Mouse (Mus musculus): ENCODE data around the gene Resf1. TPM values are rescaled to one million over a fixed set of nuclear protein-coding genes. Genes with fewer than 3 reads are reported as not detected.
A peak's percentile ranks its signal among the peaks of the same experiment; 100 is the strongest.
"Not testable (repeated sequence)": the region's sequence is repeated elsewhere in the genome, so short reads cannot be mapped to it uniquely, and the experiment has no call there.

Gene Resf1
- polyA plus RNA-seq (2014; fragmentation: Nextera tagmentation; extraction: Ambion mirVana) = 48.6 and 51.0 TPM in 2 replicates

GRCm38 (mm10) chr6:149308956-149309932 lies at the start of gene Resf1:
Resf1 (plus strand) TSS chr6:149309414.
- peak; percentile 92 for DNase-seq (ENCODE audit: low spot score)

GRCm38 (mm10) chr6:149260801-149261239 lies 48.4 kb upstream of the Resf1 start:
- 73% methylated on average over 3 of the region's 3 CpGs for WGBS
- H3K4me1 ChIP-seq (ENCODE audit: control insufficient read depth, insufficient read depth, low read length) = no peaks in the 10 kb centered on the region
- H3K36me3 ChIP-seq (replicated peaks; ENCODE audit: control insufficient read depth, insufficient read depth, low read depth, low read length) = no peaks in the 10 kb centered on the region
- ATAC-seq (replicated peaks; ENCODE audit: insufficient number of reproducible peaks, low FRiP score, low TSS enrichment, low read depth) (no peak), DNase-seq (ENCODE audit: low spot score) (no peak)
- H3K4me3 ChIP-seq (ENCODE audit: low read depth, low read length) = no peak overlapping the region
- H3K27me3 ChIP-seq (ENCODE audit: control insufficient read depth, insufficient read depth, low read length) = no peaks in the 10 kb centered on the region
- H3K4me2 ChIP-seq (ENCODE audit: low read depth, low read length) = no peak overlapping the region
- no peak overlapping the region for H3K9ac ChIP-seq (replicated peaks; ENCODE audit: low read length)
- no peak overlapping the region for H3K27ac ChIP-seq (replicated peaks; ENCODE audit: low read depth, low read length)
- no peaks in the 10 kb centered on the region for H3K9me3 ChIP-seq (replicated peaks; ENCODE audit: control insufficient read depth, low read length)

More at GRCm38 (mm10) chr6:149308956-149309932, at the start of gene Resf1:
- Histone ChIP-seq H3K27me3 (ENCODE audit: control insufficient read depth, insufficient read depth, low read length) (no peaks in the 10 kb centered on the region), H3K4me3 (ENCODE audit: low read depth, low read length) (peak within 1 kb of the TSS; percentile 77), H3K9ac (replicated peaks; ENCODE audit: low read length) (peak within 1 kb of the TSS; percentile 94), H3K36me3 (replicated peaks; ENCODE audit: control insufficient read depth, insufficient read depth, low read depth, low read length) (no peaks in the 10 kb centered on the region), H3K4me2 (ENCODE audit: low read depth, low read length) (peak within 1 kb of the TSS; percentile 41), H3K9me3 (replicated peaks; ENCODE audit: control insufficient read depth, low read length) (no peaks in the 10 kb centered on the region), H3K27ac (replicated peaks; ENCODE audit: low read depth, low read length) (peak within 1 kb of the TSS; percentile 97), H3K4me1 (ENCODE audit: control insufficient read depth, insufficient read depth, low read length) (no peaks in the 10 kb centered on the region)
- peak; percentile 100 for ATAC-seq (replicated peaks; ENCODE audit: insufficient number of reproducible peaks, low FRiP score, low TSS enrichment, low read depth)
- WGBS = 5% methylated on average over 59 of the region's 61 CpGs

GRCm38 (mm10) chr6:149267951-149268350 lies 41.3 kb upstream of the Resf1 start:
- ATAC-seq (replicated peaks; ENCODE audit: insufficient number of reproducible peaks, low FRiP score, low TSS enrichment, low read depth) (no peak), DNase-seq (ENCODE audit: low spot score) (no peak)
- H3K4me2 ChIP-seq (ENCODE audit: low read depth, low read length) = no peak overlapping the region
- no peak overlapping the region for H3K9ac ChIP-seq (replicated peaks; ENCODE audit: low read length)
- H3K4me1 ChIP-seq (ENCODE audit: control insufficient read depth, insufficient read depth, low read length) = no peaks in the 10 kb centered on the region
- H3K4me3 ChIP-seq (ENCODE audit: low read depth, low read length) = no peak overlapping the region
- no peaks in the 10 kb centered on the region for H3K27me3 ChIP-seq (ENCODE audit: control insufficient read depth, insufficient read depth, low read length)
- H3K9me3 ChIP-seq (replicated peaks; ENCODE audit: control insufficient read depth, low read length) = no peaks in the 10 kb centered on the region
- no peak overlapping the region for H3K27ac ChIP-seq (replicated peaks; ENCODE audit: low read depth, low read length)
- H3K36me3 ChIP-seq (replicated peaks; ENCODE audit: control insufficient read depth, insufficient read depth, low read depth, low read length) = no peaks in the 10 kb centered on the region

- no peak overlapping the region for H3K9ac ChIP-seq (replicated peaks; ENCODE audit: low read length)
- no peaks in the 10 kb centered on the region for H3K9me3 ChIP-seq (replicated peaks; ENCODE audit: control insufficient read depth, low read length)
- no peaks in the 10 kb centered on the region for H3K36me3 ChIP-seq (replicated peaks; ENCODE audit: control insufficient read depth, insufficient read depth, low read depth, low read length)
- no peaks in the 10 kb centered on the region for H3K27me3 ChIP-seq (ENCODE audit: control insufficient read depth, insufficient read depth, low read length)
- no peak for ATAC-seq (replicated peaks; ENCODE audit: insufficient number of reproducible peaks, low FRiP score, low TSS enrichment, low read depth)
- no peak overlapping the region for H3K4me2 ChIP-seq (ENCODE audit: low read depth, low read length)
- H3K4me1 ChIP-seq (ENCODE audit: control insufficient read depth, insufficient read depth, low read length) = no peaks in the 10 kb centered on the region
- 66% methylated on average over 2 of the region's 2 CpGs for WGBS
- no peak overlapping the region for H3K27ac ChIP-seq (replicated peaks; ENCODE audit: low read depth, low read length)
- no peak overlapping the region for H3K4me3 ChIP-seq (ENCODE audit: low read depth, low read length)
- no peak for DNase-seq (ENCODE audit: low spot score)
Measured at GRCm38 (mm10) chr6:149278248-149278731, 30.9 kb upstream of the Resf1 start.

GRCm38 (mm10) chr6:149278866-149279265 lies 30.3 kb upstream of the Resf1 start:
- Histone ChIP-seq H3K27me3 (ENCODE audit: control insufficient read depth, insufficient read depth, low read length) (no peaks in the 10 kb centered on the region), H3K9ac (replicated peaks; ENCODE audit: low read length) (no peak overlapping the region), H3K4me1 (ENCODE audit: control insufficient read depth, insufficient read depth, low read length) (no peaks in the 10 kb centered on the region), H3K4me3 (ENCODE audit: low read depth, low read length) (no peak overlapping the region), H3K36me3 (replicated peaks; ENCODE audit: control insufficient read depth, insufficient read depth, low read depth, low read length) (no peaks in the 10 kb centered on the region), H3K9me3 (replicated peaks; ENCODE audit: control insufficient read depth, low read length) (no peaks in the 10 kb centered on the region), H3K4me2 (ENCODE audit: low read depth, low read length) (no peak overlapping the region), H3K27ac (replicated peaks; ENCODE audit: low read depth, low read length) (no peak overlapping the region)
- 72% methylated on average over 1 of the region's 1 CpGs for WGBS
- no peak for DNase-seq (ENCODE audit: low spot score)
- no peak for ATAC-seq (replicated peaks; ENCODE audit: insufficient number of reproducible peaks, low FRiP score, low TSS enrichment, low read depth)

GRCm38 (mm10) chr6:149280511-149280910 lies 28.7 kb upstream of the Resf1 start:
- Histone ChIP-seq H3K27me3 (ENCODE audit: control insufficient read depth, insufficient read depth, low read length) (no peaks in the 10 kb centered on the region), H3K27ac (replicated peaks; ENCODE audit: low read depth, low read length) (no peak overlapping the region), H3K9ac (replicated peaks; ENCODE audit: low read length) (no peak overlapping the region), H3K4me2 (ENCODE audit: low read depth, low read length) (no peak overlapping the region), H3K4me1 (ENCODE audit: control insufficient read depth, insufficient read depth, low read length) (no peaks in the 10 kb centered on the region), H3K36me3 (replicated peaks; ENCODE audit: control insufficient read depth, insufficient read depth, low read depth, low read length) (no peaks in the 10 kb centered on the region), H3K4me3 (ENCODE audit: low read depth, low read length) (no peak overlapping the region), H3K9me3 (replicated peaks; ENCODE audit: control insufficient read depth, low read length) (no peaks in the 10 kb centered on the region)
- no peak for ATAC-seq (replicated peaks; ENCODE audit: insufficient number of reproducible peaks, low FRiP score, low TSS enrichment, low read depth)
- DNase-seq (ENCODE audit: low spot score) = no peak

- not testable (repeated sequence) for H3K27ac ChIP-seq (replicated peaks; ENCODE audit: low read depth, low read length); DNase-seq (ENCODE audit: low spot score); H3K9me3 ChIP-seq (replicated peaks; ENCODE audit: control insufficient read depth, low read length); H3K9ac ChIP-seq (replicated peaks; ENCODE audit: low read length); H3K4me1 ChIP-seq (ENCODE audit: control insufficient read depth, insufficient read depth, low read length); H3K4me3 ChIP-seq (ENCODE audit: low read depth, low read length); H3K36me3 ChIP-seq (replicated peaks; ENCODE audit: control insufficient read depth, insufficient read depth, low read depth, low read length); H3K4me2 ChIP-seq (ENCODE audit: low read depth, low read length); H3K27me3 ChIP-seq (ENCODE audit: control insufficient read depth, insufficient read depth, low read length); ATAC-seq (replicated peaks; ENCODE audit: insufficient number of reproducible peaks, low FRiP score, low TSS enrichment, low read depth)
- WGBS = 93% methylated on average over 9 of the region's 9 CpGs
Measured at GRCm38 (mm10) chr6:149288190-149288589, 21.0 kb upstream of the Resf1 start.

GRCm38 (mm10) chr6:149303231-149303630 lies 6.0 kb upstream of the Resf1 start:
- H3K9me3 ChIP-seq (replicated peaks; ENCODE audit: control insufficient read depth, low read length); H3K36me3 ChIP-seq (replicated peaks; ENCODE audit: control insufficient read depth, insufficient read depth, low read depth, low read length); H3K27ac ChIP-seq (replicated peaks; ENCODE audit: low read depth, low read length); H3K27me3 ChIP-seq (ENCODE audit: control insufficient read depth, insufficient read depth, low read length); H3K4me2 ChIP-seq (ENCODE audit: low read depth, low read length); H3K4me1 ChIP-seq (ENCODE audit: control insufficient read depth, insufficient read depth, low read length); H3K9ac ChIP-seq (replicated peaks; ENCODE audit: low read length); DNase-seq (ENCODE audit: low spot score); H3K4me3 ChIP-seq (ENCODE audit: low read depth, low read length); ATAC-seq (replicated peaks; ENCODE audit: insufficient number of reproducible peaks, low FRiP score, low TSS enrichment, low read depth): not testable (repeated sequence)
